Mouse (Mus musculus) small intestine, adult 2 months (tissue): ENCODE data around the gene Dock1.

ENCODE experiments used
- CTCF ChIP-seq: fragments of 200-500 bp; IDR thresholded peaks from 2 replicates; pipeline ENCODE4 v1.5.1; 2012; ENCODE audit warnings: low read depth, mild to moderate bottlenecking, control low read depth, inconsistent platforms, low read length, moderate library complexity, mixed read lengths; ENCODE audit not compliant: insufficient replicate concordance, insufficient read length; ENCODE audit errors: extremely low read depth
- POLR2A ChIP-seq: fragments of 200-500 bp; IDR thresholded peaks from 2 replicates; pipeline ENCODE4 v1.6.1; 2012; ENCODE audit warnings: low read depth, mild to moderate bottlenecking, control low read depth, inconsistent platforms, low read length, moderate library complexity

GRCm38 (mm10) chr7:134703704-134704103, 33.2 kb downstream of the Dock1 start:
- TF ChIP-seq POLR2A (0 out of 2 replicates have a peak, but pooled peaks have one; percentile 19), CTCF (no peak)
